Mouse (Mus musculus) bone marrow, adult 2 months (tissue): ENCODE measurements at regions not wholly inside any gene's neighbourhood (a gene's known extent, or its start where the extent isn't known, plus 50 kb on each side); places are given as distances from the start of the nearest gene placed in this dataset.

Experiments used
- CTCF ChIP-seq: fragments of 200-500 bp; IDR thresholded peaks from 2 replicates; pipeline ENCODE4 v1.5.1; 2011; ENCODE audit warnings: low read length, control low read depth; ENCODE audit not compliant: control insufficient read depth, insufficient read depth
- POLR2A ChIP-seq: fragments of 200-500 bp; IDR thresholded peaks from 2 replicates; pipeline ENCODE4 v1.6.1; 2011; ENCODE audit warnings: low read depth, mild to moderate bottlenecking, control low read depth, low read length, borderline replicate concordance; ENCODE audit not compliant: control insufficient read depth

DNA sequence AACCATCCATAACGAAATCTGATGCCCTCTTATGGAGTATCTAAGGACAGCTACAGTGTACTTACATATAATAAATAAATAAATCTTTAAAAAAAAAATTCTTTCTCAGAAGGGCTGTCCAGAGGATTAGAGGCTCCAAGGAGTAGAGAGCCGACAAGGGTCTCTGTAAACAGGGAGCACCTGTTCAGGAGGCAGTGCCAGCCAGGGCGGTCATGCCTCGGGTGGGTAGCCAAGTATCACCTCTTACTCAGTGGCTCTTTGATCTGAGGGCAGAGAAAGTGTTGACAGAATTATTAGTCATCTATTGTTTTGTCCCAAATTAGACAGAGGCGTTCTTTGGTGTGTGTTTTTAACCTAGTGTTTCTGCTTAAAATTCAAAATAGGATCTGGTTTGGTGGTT lies 54.0 kb upstream of the Csf1 start:
- no peak for TF ChIP-seq CTCF
- TF ChIP-seq POLR2A: no peak
